Mouse (Mus musculus) forebrain, postnatal 0 days (tissue): ENCODE measurements around the gene Dennd5b. TPM values are rescaled to one million over a fixed set of nuclear protein-coding genes. Genes with fewer than 3 reads are reported as not detected.

Experiments
- ATAC-seq: fragments of 200-750 bp; cut with Nextera tagmentation; 2 replicates; pipeline ENCODE4 v1.8.0; 2017; ENCODE audit warnings: mild to moderate bottlenecking, moderate library complexity
- DNase-seq: peaks from one replicate; pipeline ENCODE4 v3.0.0-alpha.2; 2015
- H3K27ac ChIP-seq: fragments of 300-500 bp; sonication (generic); 2 replicates; pipeline ENCODE4 v1.5.1; 2014; ENCODE audit warnings: low read depth, mild to moderate bottlenecking, antibody characterized with exemption, low read length, moderate library complexity, mixed read lengths
- H3K27me3 ChIP-seq: fragments of 300-500 bp; sonication (generic); 2 replicates; pipeline ENCODE4 v1.6.1; 2014; ENCODE audit warnings: mild to moderate bottlenecking, low read length, mixed read lengths; ENCODE audit not compliant: insufficient read depth
- H3K36me3 ChIP-seq: fragments of 300-500 bp; sonication (generic); 2 replicates; pipeline ENCODE4 v1.6.1; 2014; ENCODE audit warnings: mild to moderate bottlenecking, moderate library complexity; ENCODE audit not compliant: insufficient read depth
- H3K4me1 ChIP-seq: fragments of 300-500 bp; sonication (generic); 2 replicates; pipeline ENCODE4 v1.6.1; 2014; ENCODE audit warnings: antibody characterized with exemption; ENCODE audit not compliant: insufficient read depth
- H3K4me2 ChIP-seq: fragments of 300-500 bp; sonication (generic); 2 replicates; pipeline ENCODE4 v1.6.1; 2014; ENCODE audit warnings: low read depth, mild to moderate bottlenecking, moderate library complexity
- H3K4me3 ChIP-seq: fragments of 300-500 bp; sonication (generic); 2 replicates; pipeline ENCODE4 v1.5.1; 2014; ENCODE audit warnings: low read depth, low read length, mixed read lengths
- H3K9ac ChIP-seq: fragments of 300-500 bp; sonication (generic); 2 replicates; pipeline ENCODE4 v1.6.1; 2014; ENCODE audit warnings: mild to moderate bottlenecking
- H3K9me3 ChIP-seq: fragments of 300-500 bp; sonication (generic); 2 replicates; pipeline ENCODE4 v1.6.1; 2016; ENCODE audit warnings: low read length
- CTCF ChIP-seq: sonication (generic); IDR thresholded peaks from 2 replicates; pipeline ENCODE4 v1.5.1; 2016; ENCODE audit warnings: antibody characterized with exemption, control low read depth, low read depth
- WGBS: fragments of 180-500 bp; shearing (Covaris S2); extraction: QIAGEN DNeasy Blood & Tissue Kit; methylation state at CpG from one replicate; pipeline ENCODE4 v1.1.7; 2014; 5-methylcytosine and 5-hydroxymethylcytosine counted together
- polyA plus RNA-seq: library from polyadenylated mRNA; unstranded; fragments of >200 nt; fragmentation: Nextera tagmentation; extraction: Ambion mirVana; gene quantifications from 2 replicates; pipeline ENCODE4 v1.2.1, GENCODE M21; 2015
- total RNA-seq: library from RNA; depleted of rRNA; stranded (reverse); fragments of >200 nt; gene quantifications from 2 replicates; pipeline ENCODE4 v1.2.3, GENCODE M21; 2014

Dennd5b gene
- total and polyA plus RNA-seq, 2 experiments from 2014 or later = 10.3 to 42.2 TPM

- Histone ChIP-seq H3K4me3 (no peak overlapping the region), H3K4me2 (no peak overlapping the region), H3K36me3 (no peaks in the 10 kb centered on the region), H3K9me3 (no peaks in the 10 kb centered on the region), H3K9ac (no peak overlapping the region), H3K4me1 (no peaks in the 10 kb centered on the region), H3K27me3 (no peaks in the 10 kb centered on the region), H3K27ac (no peak overlapping the region)
- 61% methylated on average over 4 of the region's 4 CpGs for WGBS
- no peak for TF ChIP-seq CTCF
- DNase-seq (no peak), ATAC-seq (no peak)
These were observed 141.8 kb downstream of the Dennd5b start for GRCm38 (mm10) chr6:148959540-148960238.

DNA sequence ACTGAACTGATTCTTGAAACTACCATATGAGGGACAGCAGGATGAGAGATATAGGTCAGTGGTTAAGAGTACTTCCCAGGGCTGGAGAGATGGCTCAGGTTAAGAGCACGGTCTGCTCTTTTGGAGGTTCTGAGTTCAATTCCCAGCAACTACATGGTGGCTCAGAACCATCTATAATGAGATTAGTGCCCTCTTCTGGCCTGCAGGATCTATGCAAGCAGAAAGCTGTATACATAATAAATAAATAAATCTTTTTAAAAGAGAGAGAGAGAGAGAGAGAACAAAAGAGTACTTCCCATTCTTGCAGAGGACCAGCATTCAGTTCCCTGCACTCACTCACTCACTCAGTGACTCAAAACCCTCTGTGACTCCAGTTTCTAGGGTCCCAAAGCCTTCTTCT, 142.8 kb downstream of the Dennd5b start:
- Histone ChIP-seq H3K9me3 (no peaks in the 10 kb centered on the region), H3K9ac (no peak overlapping the region), H3K27me3 (no peaks in the 10 kb centered on the region), H3K4me2 (no peak overlapping the region), H3K4me3 (no peak overlapping the region), H3K27ac (no peak overlapping the region), H3K36me3 (no peaks in the 10 kb centered on the region), H3K4me1 (no peaks in the 10 kb centered on the region)
- TF ChIP-seq CTCF = no peak
- 97% methylated on average over 1 of the region's 1 CpGs for WGBS
- DNase-seq (no peak), ATAC-seq (no peak)

GRCm38 (mm10) chr6:148957046-148957445, 144.4 kb downstream of the Dennd5b start:
- H3K36me3 ChIP-seq = no peaks in the 10 kb centered on the region
- no peak for DNase-seq
- no peak overlapping the region for H3K27ac ChIP-seq
- no peaks in the 10 kb centered on the region for H3K9me3 ChIP-seq
- H3K4me1 ChIP-seq = no peaks in the 10 kb centered on the region
- no peaks in the 10 kb centered on the region for H3K27me3 ChIP-seq
- 83% methylated on average over 3 of the region's 3 CpGs for WGBS
- no peak for TF ChIP-seq CTCF
- H3K4me3 ChIP-seq = no peak overlapping the region
- ATAC-seq = no peak
- no peak overlapping the region for H3K4me2 ChIP-seq
- no peak overlapping the region for H3K9ac ChIP-seq

DNA sequence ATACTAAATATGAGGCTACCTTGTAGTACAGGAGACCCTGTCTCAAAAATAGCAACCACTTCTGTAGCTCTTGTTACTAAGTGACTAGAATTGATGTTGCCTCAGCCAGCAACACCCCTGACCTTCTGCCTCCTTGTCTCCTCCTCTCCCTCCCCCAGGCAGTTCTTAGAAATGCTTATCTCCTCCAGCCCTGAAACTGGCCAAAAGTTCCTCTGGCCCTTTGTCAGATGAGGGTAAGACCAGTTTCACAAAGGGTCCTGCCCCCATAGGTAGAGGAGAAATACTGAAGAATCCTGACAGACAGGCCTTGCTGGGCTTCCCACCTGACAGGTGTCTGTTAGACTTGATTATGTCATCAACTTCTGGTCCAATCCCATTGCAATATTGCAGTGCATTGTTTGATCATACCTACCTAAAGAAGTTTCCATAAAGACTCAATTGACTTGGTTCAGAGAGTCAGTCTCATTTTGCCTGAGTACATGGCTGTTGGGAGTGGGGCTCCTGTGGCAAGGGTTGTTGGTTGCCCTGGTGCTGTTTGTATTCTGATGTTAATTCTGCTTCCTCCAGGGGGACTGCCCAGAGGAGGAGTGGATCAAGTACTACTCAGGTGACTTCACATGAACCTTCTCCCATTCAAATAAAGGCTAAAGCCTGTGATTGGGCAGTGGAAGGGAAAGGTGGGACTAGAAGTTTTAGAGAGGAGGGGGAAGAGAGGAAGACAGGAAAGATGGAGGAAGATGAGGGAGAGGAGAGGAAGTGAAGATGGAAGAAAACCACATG, 145.6 kb downstream of the Dennd5b start:
- no peak for DNase-seq
- H3K4me1 ChIP-seq = no peaks in the 10 kb centered on the region
- H3K4me2 ChIP-seq = no peak overlapping the region
- H3K27me3 ChIP-seq = no peaks in the 10 kb centered on the region
- H3K27ac ChIP-seq = no peak overlapping the region
- no peak overlapping the region for H3K4me3 ChIP-seq
- no peaks in the 10 kb centered on the region for H3K9me3 ChIP-seq
- no peak overlapping the region for H3K9ac ChIP-seq
- no peak for ATAC-seq
- H3K36me3 ChIP-seq = no peaks in the 10 kb centered on the region
- no peak for TF ChIP-seq CTCF

DNA sequence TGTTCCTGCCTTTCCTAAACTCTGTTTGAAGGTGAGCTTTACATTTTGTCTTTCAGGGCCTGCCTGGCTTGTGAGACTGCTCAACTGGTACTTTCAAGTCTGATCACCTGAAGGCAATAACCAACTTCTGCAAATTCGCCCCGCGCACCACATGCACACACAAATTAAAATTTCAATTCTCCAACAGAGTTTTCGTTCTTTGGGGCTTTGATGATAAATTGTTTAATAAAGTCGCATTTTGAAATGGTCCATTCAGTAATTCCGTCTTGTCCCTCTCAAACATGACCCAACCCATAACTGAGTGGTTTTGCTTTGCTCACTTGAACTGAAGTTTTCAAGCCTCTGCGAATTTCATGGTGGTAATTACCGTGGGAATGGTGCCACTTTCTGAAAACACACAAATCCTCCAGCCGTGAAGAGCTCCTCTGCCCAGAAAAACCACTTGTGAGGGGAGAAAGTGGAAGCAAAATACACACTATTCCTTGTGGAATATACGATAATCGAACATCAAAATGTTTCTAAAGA, 154.5 kb downstream of the Dennd5b start:
- Histone ChIP-seq H3K4me3 (peak overlapping the region; percentile 85), H3K36me3 (no peaks in the 10 kb centered on the region), H3K27ac (peak overlapping the region; percentile 59; the same call in 1 of the 2 replicates), H3K4me2 (peak overlapping the region; percentile 90), H3K9ac (peak overlapping the region; percentile 75), H3K4me1 (no peaks in the 10 kb centered on the region), H3K27me3 (no peaks in the 10 kb centered on the region), H3K9me3 (no peaks in the 10 kb centered on the region)
- TF ChIP-seq CTCF = no peak
- ATAC-seq = no peak
- WGBS = 21% methylated on average over 11 of the region's 11 CpGs
- DNase-seq = no peak

DNA sequence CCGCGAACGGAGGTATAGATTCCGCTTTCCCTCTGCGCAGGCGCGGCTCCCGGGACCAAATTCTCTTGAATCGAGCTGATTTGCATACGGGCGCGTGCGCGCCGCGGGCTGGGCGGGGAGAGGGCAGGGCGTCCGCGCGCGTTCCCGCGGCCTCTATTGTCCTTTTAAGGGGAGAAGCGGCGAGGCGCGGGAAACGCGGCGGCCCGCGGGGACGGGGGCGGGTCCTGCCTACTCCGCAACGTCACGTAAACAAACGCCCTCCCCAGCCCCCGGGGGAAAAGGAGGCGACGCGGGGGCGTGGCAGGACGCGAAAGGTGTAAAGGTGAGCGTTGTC, 155.1 kb downstream of the Dennd5b start, which contains the start of gene Sinhcaf:
Sinhcaf (minus strand) TSS at position 59 of the 334 bp plus-strand sequence.
- Histone ChIP-seq H3K4me1 (no peaks in the 10 kb centered on the region), H3K4me3 (peak within 1 kb of the TSS; percentile 85), H3K9me3 (no peaks in the 10 kb centered on the region), H3K36me3 (no peaks in the 10 kb centered on the region), H3K4me2 (peak within 1 kb of the TSS; percentile 90), H3K9ac (peak within 1 kb of the TSS; percentile 75), H3K27ac (peak within 1 kb of the TSS; percentile 71), H3K27me3 (no peaks in the 10 kb centered on the region)
- peak; percentile 97 for DNase-seq
- peak; percentile 85 for ATAC-seq
- 2% methylated on average over 47 of the region's 47 CpGs for WGBS
- TF ChIP-seq CTCF = no peak
